Mouse (Mus musculus) limb, embryonic 13.5 days (tissue): ENCODE data around the gene Tubgcp5. TPM values are rescaled to one million over a fixed set of nuclear protein-coding genes. Genes with fewer than 3 reads are reported as not detected.
A peak's percentile ranks its signal among the peaks of the same experiment; 100 is the strongest.
"Not testable (repeated sequence)": the region's sequence is repeated elsewhere in the genome, so short reads cannot be mapped to it uniquely, and the experiment has no call there.

Experiments
- ATAC-seq: fragments of 200-750 bp; cut with Nextera tagmentation; 2 replicates; pipeline ENCODE4 v1.8.0; 2017; ENCODE audit warnings: low read depth, moderate number of reproducible peaks, moderate TSS enrichment; ENCODE audit not compliant: low FRiP score
- H3K27ac ChIP-seq: fragments of 300-500 bp; sonication (generic); 2 replicates; pipeline ENCODE4 v1.5.1; 2015; ENCODE audit warnings: inconsistent platforms, mild to moderate bottlenecking, moderate library complexity
- H3K27me3 ChIP-seq: fragments of 300-500 bp; sonication (generic); 2 replicates; pipeline ENCODE4 v1.6.1; 2015; ENCODE audit warnings: mild to moderate bottlenecking, inconsistent platforms
- H3K36me3 ChIP-seq: fragments of 300-500 bp; sonication (generic); 2 replicates; pipeline ENCODE4 v1.6.1; 2015; ENCODE audit warnings: inconsistent platforms, mild to moderate bottlenecking, moderate library complexity
- H3K4me1 ChIP-seq: fragments of 300-500 bp; sonication (generic); 2 replicates; pipeline ENCODE4 v1.6.1; 2015; ENCODE audit warnings: inconsistent platforms
- H3K4me2 ChIP-seq: fragments of 300-500 bp; sonication (generic); replicated peaks from 2 replicates; pipeline ENCODE4 v1.6.1; 2015; ENCODE audit warnings: inconsistent platforms, mild to moderate bottlenecking, moderate library complexity
- H3K4me3 ChIP-seq: fragments of 300-500 bp; sonication (generic); 2 replicates; pipeline ENCODE4 v1.5.1; 2015; ENCODE audit warnings: moderate library complexity, mild to moderate bottlenecking, inconsistent platforms
- H3K9ac ChIP-seq: fragments of 300-500 bp; sonication (generic); 2 replicates; pipeline ENCODE4 v1.6.1; 2015; ENCODE audit warnings: mild to moderate bottlenecking, inconsistent platforms
- H3K9me3 ChIP-seq: fragments of 300-500 bp; sonication (generic); 2 replicates; pipeline ENCODE4 v1.6.1; 2016; ENCODE audit warnings: inconsistent platforms
- whole genome bisulfite sequencing: fragments of 180-500 bp; shearing (Covaris S2); methylation state at CpG from one replicate; pipeline ENCODE4 v1.1.7; 2015; 5-methylcytosine and 5-hydroxymethylcytosine counted together
- polyA plus RNA-seq: library from polyadenylated mRNA; unstranded; fragments of >200 nt; fragmentation: Nextera tagmentation; extraction: Ambion mirVana; gene quantifications from 2 replicates; pipeline ENCODE4 v1.2.1, GENCODE M21; 2015

The Tubgcp5 gene
- 44.8 and 46.9 TPM in 2 replicates for polyA plus RNA-seq

DNA sequence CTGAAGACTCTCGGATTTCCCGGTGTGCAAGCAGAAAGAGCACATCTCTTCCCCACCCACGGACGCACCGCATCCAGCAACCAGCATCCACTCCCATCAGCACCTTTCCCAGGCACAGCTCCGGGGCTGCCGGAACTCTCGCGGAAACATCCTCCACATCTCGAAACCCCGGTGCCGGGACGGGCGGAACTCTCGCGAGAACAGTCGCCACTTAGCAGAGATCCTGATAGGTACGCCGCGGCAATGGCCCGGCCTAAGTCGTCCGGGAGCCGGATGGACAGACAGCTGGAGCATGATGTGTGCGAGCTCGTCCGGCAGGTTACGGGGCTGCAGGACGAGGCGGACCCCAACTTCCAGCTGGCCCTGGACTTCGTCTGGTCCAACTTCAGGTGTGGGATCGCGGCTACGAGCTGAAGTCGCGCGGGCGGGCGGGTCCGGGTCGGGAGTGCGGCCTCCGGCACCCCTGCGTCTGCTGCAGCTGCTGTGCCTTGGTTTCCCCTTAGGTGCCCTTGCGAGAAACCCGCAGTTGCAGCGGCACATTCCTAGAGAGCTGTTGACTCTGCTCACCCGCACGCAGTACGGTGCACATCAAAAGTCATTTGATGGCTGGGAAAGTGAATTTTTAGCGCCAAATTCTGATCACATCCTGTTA, at the start of gene Tubgcp5:
Gene Tubgcp5, plus strand, starts transcription at position 203 of the 652 bp plus-strand sequence.
- Histone ChIP-seq H3K36me3 (peaks cover 25% of the 10 kb centered on the region), H3K27me3 (no peaks in the 10 kb centered on the region), H3K4me2 (peak within 1 kb of the TSS; percentile 78), H3K9ac (peak within 1 kb of the TSS; percentile 89), H3K4me1 (peaks cover 12% of the 10 kb centered on the region), H3K4me3 (peak within 1 kb of the TSS; percentile 78), H3K27ac (peak within 1 kb of the TSS; percentile 79), H3K9me3 (no peaks in the 10 kb centered on the region)
- ATAC-seq, result peak; percentile 99
- 0% methylated on average over 49 of the region's 51 CpGs for WGBS

DNA sequence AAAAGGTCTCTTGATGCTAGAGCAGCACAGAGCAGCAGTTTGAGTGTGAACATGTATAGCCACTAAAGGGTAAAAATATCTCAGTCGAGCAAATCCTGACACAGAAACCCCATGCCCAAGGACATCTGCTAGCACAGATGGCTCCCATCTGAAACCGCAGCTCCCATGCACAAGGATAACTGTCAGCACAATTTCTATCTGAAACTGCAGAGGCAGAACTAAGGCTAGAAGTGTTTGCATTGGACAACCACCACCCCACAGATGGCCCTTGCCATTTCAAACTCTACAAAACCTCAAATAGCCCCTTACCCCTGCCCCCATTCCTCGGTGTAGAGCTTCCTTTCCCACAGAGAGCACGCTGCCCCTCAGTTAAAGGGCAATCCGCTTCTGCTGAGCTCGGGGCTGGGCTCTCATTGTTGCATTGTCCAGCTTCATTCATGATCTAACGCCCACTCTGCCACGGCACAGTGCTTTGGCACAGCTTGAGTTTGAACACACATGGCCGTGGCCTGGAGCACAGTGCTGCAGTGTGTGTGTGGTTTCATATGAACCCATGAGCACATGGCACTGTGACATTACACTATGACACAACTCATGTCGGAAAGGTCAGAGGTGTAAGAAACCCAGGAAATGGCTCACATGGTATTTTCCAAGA, 49.3 kb upstream of the Tubgcp5 start:
- Histone ChIP-seq H3K36me3 (no peaks in the 10 kb centered on the region), H3K27ac (no peak overlapping the region), H3K4me3 (no peak overlapping the region), H3K27me3 (no peaks in the 10 kb centered on the region), H3K9ac (no peak overlapping the region), H3K4me1 (no peaks in the 10 kb centered on the region), H3K4me2 (no peak overlapping the region), H3K9me3 (no peaks in the 10 kb centered on the region)
- 72% methylated on average over 10 of the region's 10 CpGs for WGBS
- no peak for ATAC-seq

DNA sequence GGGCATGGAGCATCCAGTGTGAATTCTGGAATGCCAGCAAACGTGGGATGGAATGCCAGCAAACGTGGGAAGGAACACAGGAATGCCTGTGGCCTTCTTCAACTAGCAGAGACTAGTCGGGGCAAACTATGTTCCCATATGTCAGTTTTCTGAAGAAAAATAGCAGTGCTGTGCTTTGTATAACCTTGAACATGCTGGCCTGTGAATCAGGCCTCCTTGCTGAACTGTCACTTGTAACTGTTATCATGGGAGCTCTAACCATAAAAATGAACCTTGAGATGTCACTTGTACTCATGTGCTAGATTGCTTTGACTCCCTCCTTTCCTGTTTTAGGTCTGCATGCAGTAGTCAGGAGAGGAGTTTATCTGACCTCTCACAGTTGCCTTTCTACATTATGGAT, 43.1 kb upstream of the Tubgcp5 start:
- ATAC-seq, result no peak
- Histone ChIP-seq H3K9me3 (no peaks in the 10 kb centered on the region), H3K36me3 (no peaks in the 10 kb centered on the region), H3K4me3 (no peak overlapping the region), H3K4me2 (no peak overlapping the region), H3K27ac (no peak overlapping the region), H3K4me1 (no peaks in the 10 kb centered on the region), H3K9ac (no peak overlapping the region), H3K27me3 (no peaks in the 10 kb centered on the region)
- 75% methylated on average over 3 of the region's 3 CpGs for WGBS

DNA sequence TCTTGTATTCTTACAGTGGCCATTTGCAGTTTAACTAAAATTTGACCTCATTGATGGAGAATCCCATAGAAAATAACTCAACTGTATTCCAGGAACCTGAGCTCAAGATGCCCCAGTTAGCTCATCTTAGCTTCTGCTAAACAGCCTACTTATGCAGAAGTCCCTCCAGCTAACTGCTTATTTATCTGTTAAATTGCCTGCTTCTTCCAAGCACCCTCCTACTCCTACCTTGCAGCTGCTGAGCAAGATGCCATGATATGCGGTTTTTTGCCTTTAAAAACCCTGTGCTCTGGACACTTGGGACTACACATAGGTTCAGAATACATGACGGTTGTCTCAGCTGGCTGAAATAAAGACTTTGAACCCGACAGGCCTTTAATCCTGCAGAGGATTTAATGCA, 34.6 kb upstream of the Tubgcp5 start:
- no peak overlapping the region for H3K27ac ChIP-seq
- H3K36me3 ChIP-seq, result no peaks in the 10 kb centered on the region
- H3K9ac ChIP-seq, result no peak overlapping the region
- 65% methylated on average over 3 of the region's 3 CpGs for WGBS
- no peak overlapping the region for H3K4me3 ChIP-seq
- H3K4me2 ChIP-seq, result no peak overlapping the region
- H3K4me1 ChIP-seq, result no peaks in the 10 kb centered on the region
- H3K9me3 ChIP-seq, result no peaks in the 10 kb centered on the region
- no peaks in the 10 kb centered on the region for H3K27me3 ChIP-seq
- no peak for ATAC-seq

DNA sequence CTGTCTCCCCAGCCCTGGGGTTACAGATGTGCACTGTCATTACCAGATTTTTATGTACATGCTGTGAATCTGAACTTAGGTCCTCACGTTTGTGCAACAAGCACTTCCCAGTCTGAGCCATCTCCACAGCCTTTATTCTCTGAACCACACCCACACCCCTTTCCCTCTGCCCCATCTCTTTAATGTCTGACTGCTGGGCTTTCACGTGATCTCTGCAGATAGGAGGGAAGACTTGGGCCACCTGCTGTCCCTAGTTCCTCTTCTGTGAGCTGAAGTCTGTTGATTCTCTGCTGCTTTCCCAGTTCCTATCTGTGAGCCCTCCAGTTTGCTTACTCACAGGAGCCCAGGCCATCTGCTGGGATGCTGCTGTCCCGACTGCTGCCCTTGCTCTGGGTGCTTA, 26.0 kb upstream of the Tubgcp5 start, which contains the start of gene Siglech:
Gene Siglech, plus strand, starts transcription at position 253 of the 400 bp plus-strand sequence.
- ATAC-seq, result no peak
- H3K9me3 ChIP-seq, result no peaks in the 10 kb centered on the region
- H3K27me3 ChIP-seq, result no peaks in the 10 kb centered on the region
- H3K27ac ChIP-seq, result no peak within 1 kb of the TSS
- H3K4me2 ChIP-seq, result no peak within 1 kb of the TSS
- no peak within 1 kb of the TSS for H3K9ac ChIP-seq
- H3K4me1 ChIP-seq, result no peaks in the 10 kb centered on the region
- H3K4me3 ChIP-seq, result no peak within 1 kb of the TSS
- WGBS, result 45% methylated on average over 3 of the region's 3 CpGs
- H3K36me3 ChIP-seq, result no peaks in the 10 kb centered on the region

DNA sequence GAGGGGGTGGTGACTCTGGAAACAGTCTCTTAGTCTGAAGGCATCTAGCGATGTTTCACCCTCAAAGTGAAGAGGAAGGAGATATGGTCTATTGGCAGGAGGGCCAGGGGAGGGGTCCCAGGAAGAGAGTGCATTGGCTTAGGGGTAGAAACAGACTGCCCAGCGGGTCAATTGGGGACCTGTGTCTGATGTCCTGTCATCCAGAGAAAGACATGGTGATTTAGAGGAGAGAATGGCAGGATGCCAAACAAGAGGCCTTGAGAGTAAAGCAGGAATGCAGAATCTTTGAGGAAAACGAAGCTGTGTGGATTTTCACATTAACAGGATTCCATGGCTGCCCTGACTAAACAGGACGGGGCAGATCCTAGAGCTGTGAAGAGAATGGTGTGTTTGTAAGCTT, 13.9 kb upstream of the Tubgcp5 start:
- WGBS, result 60% methylated on average over 4 of the region's 4 CpGs
- no peak for ATAC-seq
- no peaks in the 10 kb centered on the region for H3K4me1 ChIP-seq

DNA sequence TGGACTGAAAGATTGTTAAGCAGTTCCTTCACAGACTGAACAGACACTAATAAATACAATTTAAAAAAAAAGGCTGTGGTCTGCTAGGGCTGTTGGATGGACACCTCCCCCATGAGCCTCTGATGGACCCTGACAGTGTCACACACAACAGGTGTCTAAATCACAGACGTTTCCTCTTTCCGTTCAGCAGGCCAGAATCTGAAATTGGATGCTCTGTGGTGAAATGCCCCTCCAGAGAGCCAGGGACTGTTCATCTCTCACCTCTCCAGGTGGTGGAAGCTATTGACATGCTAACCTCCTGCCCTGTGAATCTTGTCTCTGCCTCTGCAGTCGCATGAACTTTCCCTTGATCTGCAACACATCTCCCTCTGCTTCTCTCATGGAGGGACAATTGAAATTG, 11.5 kb upstream of the Tubgcp5 start:
- Histone ChIP-seq H3K4me1 (no peaks in the 10 kb centered on the region), H3K4me2 (no peak overlapping the region), H3K27ac (no peak overlapping the region), H3K9ac (no peak overlapping the region), H3K27me3 (no peaks in the 10 kb centered on the region), H3K4me3 (no peak overlapping the region), H3K9me3 (no peaks in the 10 kb centered on the region), H3K36me3 (no peaks in the 10 kb centered on the region)
- ATAC-seq, result no peak
- 63% methylated on average over 3 of the region's 3 CpGs for WGBS

More for the DNA sequence above, 13.9 kb upstream of the Tubgcp5 start:
- H3K9ac ChIP-seq, result no peak overlapping the region
- no peaks in the 10 kb centered on the region for H3K27me3 ChIP-seq
- H3K4me3 ChIP-seq, result no peak overlapping the region
- H3K9me3 ChIP-seq, result no peaks in the 10 kb centered on the region
- H3K27ac ChIP-seq, result no peak overlapping the region
- H3K36me3 ChIP-seq, result no peaks in the 10 kb centered on the region
- H3K4me2 ChIP-seq, result no peak overlapping the region

DNA sequence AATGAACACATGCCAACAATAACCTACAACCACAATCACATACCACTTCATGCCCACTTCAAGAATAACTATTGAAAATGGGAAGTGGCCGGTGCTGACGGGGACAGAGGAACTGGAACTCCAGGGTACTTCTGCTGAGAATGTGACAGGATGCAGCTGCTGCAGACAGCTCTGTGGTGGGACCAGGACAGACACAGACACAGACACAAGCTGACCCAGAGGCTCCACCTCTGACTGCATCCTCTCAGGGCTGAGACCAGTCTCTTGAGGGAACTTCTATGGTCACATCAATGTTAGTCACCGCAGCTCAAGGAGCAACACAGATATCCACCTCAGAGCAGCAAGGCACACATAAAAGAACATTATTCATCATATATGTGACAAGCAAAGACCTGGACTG, 9.4 kb upstream of the Tubgcp5 start:
- no peaks in the 10 kb centered on the region for H3K36me3 ChIP-seq
- no peak for ATAC-seq
- H3K27ac ChIP-seq, result no peak overlapping the region
- no peaks in the 10 kb centered on the region for H3K27me3 ChIP-seq
- H3K4me2 ChIP-seq, result no peak overlapping the region
- H3K9me3 ChIP-seq, result no peaks in the 10 kb centered on the region
- H3K4me3 ChIP-seq, result no peak overlapping the region
- 74% methylated on average over 3 of the region's 3 CpGs for WGBS
- H3K4me1 ChIP-seq, result no peaks in the 10 kb centered on the region
- no peak overlapping the region for H3K9ac ChIP-seq

DNA sequence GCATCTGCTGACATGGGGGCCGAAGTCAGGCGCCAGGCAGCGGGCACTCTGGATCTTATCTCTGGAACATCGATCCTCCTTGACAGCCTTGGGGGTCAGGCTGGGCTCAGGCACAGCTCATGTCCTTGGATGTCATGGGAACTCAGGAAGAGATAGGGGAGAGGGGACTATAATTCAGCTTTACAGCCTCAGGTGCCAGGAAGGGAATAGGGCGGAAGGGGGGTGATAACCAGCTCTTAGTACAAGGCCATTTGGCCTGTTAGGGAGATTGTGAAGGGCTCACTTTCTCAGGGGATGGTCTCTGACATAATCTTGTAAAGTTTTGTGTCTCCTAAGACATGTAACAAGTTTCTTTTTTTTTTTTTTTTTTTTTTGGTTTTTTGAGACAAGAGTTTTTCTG, 3.4 kb upstream of the Tubgcp5 start:
- H3K27ac ChIP-seq, ATAC-seq, H3K9ac ChIP-seq, H3K4me2 ChIP-seq, H3K36me3 ChIP-seq, H3K9me3 ChIP-seq, H3K27me3 ChIP-seq, H3K4me3 ChIP-seq: not testable (repeated sequence)
- H3K4me1 ChIP-seq, result peaks cover 12% of the 10 kb centered on the region
- WGBS, result 28% methylated on average over 5 of the region's 5 CpGs

DNA sequence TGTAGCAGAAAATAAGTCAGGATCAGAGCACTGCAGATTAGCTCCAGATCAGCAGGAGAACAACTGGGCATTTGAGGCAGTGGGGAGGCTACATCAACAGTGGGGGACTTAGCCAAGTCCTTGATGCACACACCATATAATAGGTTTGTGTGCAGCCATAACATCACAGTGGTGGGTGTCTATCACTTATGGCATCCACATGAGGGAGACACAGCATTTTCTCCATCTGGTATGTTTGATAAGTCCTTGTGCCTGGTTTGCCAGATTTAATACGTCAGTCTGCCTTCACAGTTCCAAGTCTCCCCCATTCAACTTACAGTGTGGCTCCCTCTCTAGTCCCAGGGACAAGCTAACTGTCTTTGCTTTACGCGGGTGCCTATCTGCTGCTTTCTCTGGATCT, 1.7 kb upstream of the Tubgcp5 start:
- no peak for ATAC-seq
- Histone ChIP-seq H3K27ac (no peak overlapping the region), H3K9ac (no peak overlapping the region), H3K4me3 (no peak overlapping the region), H3K4me2 (no peak overlapping the region), H3K36me3 (peaks cover 14% of the 10 kb centered on the region), H3K27me3 (no peaks in the 10 kb centered on the region), H3K9me3 (no peaks in the 10 kb centered on the region), H3K4me1 (peaks cover 12% of the 10 kb centered on the region)
- WGBS, result 70% methylated on average over 3 of the region's 3 CpGs

DNA sequence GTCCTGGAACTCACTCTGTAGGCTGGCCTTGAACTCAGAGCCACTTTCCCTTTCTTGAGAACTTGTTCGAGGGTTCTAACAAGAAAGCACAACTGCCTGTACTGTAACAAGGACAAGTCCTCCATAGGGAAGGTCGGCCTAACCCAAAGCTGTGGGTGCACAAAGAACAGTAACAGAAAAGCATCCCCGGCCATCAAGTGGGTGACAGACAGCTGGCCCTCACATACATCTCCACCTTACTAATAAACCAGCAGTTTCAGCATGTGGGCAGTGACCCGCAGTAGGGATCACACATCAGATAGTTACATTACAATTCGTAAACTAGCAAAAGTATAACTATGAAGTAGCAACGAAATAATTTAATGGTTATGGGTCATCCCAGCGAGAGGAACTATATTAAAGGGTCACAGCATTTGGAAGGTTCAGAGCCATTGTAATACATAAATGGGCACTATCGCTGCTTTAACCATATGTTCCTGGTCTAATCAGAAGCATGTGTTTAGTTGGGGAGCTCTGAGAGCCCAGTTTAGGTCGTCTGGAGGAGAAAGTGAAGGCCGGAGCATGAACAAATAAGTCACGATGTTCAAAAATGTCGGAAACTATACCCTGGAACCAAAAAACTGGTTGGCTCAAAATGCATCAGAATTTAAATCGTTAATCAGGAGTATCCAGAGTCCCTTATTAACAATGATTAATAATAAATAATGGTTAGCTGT, 560 bp upstream of the Tubgcp5 start:
- peak; percentile 18; the same call in 1 of the 2 replicates for ATAC-seq
- H3K9me3 ChIP-seq, result no peaks in the 10 kb centered on the region
- H3K4me1 ChIP-seq, result peaks cover 12% of the 10 kb centered on the region
- peak overlapping the region; percentile 78 for H3K4me2 ChIP-seq
- peaks cover 23% of the 10 kb centered on the region for H3K36me3 ChIP-seq
- peak overlapping the region; percentile 89 for H3K9ac ChIP-seq
- H3K27me3 ChIP-seq, result no peaks in the 10 kb centered on the region
- 28% methylated on average over 13 of the region's 13 CpGs for WGBS
- peak overlapping the region; percentile 78 for H3K4me3 ChIP-seq
- H3K27ac ChIP-seq, result peak overlapping the region; percentile 79; the same call in 1 of the 2 replicates

DNA sequence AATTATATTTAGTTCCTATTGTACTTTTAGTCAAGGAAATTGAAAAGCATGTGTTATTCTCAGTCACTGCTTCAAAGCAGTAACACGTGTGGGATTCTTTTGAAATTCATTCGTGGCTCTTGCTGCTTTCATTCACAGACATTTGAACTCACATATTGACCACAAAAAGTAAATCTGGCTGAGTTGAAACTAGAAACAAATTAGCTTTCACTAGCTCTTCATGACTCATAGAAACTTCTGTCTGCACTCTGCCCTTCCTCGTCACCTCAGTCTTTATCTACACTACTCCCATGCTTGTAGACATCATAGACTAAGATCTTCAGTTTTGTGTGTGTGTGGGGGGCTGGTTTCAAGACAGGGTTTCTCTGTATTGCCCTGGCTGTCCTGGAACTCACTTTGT, 6.0 kb downstream of the Tubgcp5 start:
- H3K27ac ChIP-seq, result no peak overlapping the region
- no peaks in the 10 kb centered on the region for H3K27me3 ChIP-seq
- H3K36me3 ChIP-seq, result peaks cover 73% of the 10 kb centered on the region
- H3K4me1 ChIP-seq, result peaks cover 3% of the 10 kb centered on the region
- H3K9ac ChIP-seq, result no peak overlapping the region
- no peak overlapping the region for H3K4me3 ChIP-seq
- ATAC-seq, result no peak
- no peaks in the 10 kb centered on the region for H3K9me3 ChIP-seq
- 94% methylated on average over 3 of the region's 3 CpGs for WGBS
- no peak overlapping the region for H3K4me2 ChIP-seq
